Comparison of ENCODE assay signal across 14 mouse cellular contexts in genomic region chr12:3761591-3762295, GRCm38 (mm10). TPM values are rescaled to one million over a fixed set of nuclear protein-coding genes. Genes with fewer than 3 reads are reported as not detected.
DNase-seq lines count a peak whose midpoint lies in the region; ATAC-seq and TF ChIP-seq lines count a peak whose summit lies in the region.
"Had no signal": no experiment of that assay in that cellular context is flagged by ENCODE, and none has a peak within 500 bp of the region (broad histone marks: within the 10 kb centered on the region; RNA-seq: fewer than 3 reads in every experiment).

No protein-coding gene starts in this region.

- no peak overlapping the region for H3K4me3 ChIP-seq in kidney, adult 2 months (ENCODE audit: insufficient read depth, low read depth, low read length)
- H3K4me3 ChIP-seq in forebrain, embryonic 16.5 days (replicated peaks; ENCODE audit: low read length) = no peak overlapping the region
- H3K4me3 ChIP-seq: heart, embryonic 12.5 days had no signal

- no peak for TF ChIP-seq POLR2A in kidney, adult 2 months (IDR thresholded peaks at IDR 0.05; ENCODE audit: low read depth, low read length)

- no peak for TF ChIP-seq CTCF in kidney, adult 2 months (conservative IDR thresholded peaks at IDR 0.05; ENCODE audit: insufficient read depth, insufficient read length, low read depth, low read length)

- no peaks in the 10 kb centered on the region for H3K36me3 ChIP-seq in kidney, adult 2 months (ENCODE audit: control insufficient read depth, insufficient read depth, low read length)
- H3K36me3 ChIP-seq in forebrain, embryonic 16.5 days (ENCODE audit: control insufficient read depth, insufficient read depth) = no peaks in the 10 kb centered on the region
- H3K36me3 ChIP-seq: heart, embryonic 12.5 days had no signal

- H3K4me1 ChIP-seq in kidney, adult 2 months (ENCODE audit: control insufficient read depth, insufficient read depth, low read length) = peaks cover 12% of the 10 kb centered on the region; the same call in 1 of the 2 replicates
- H3K4me1 ChIP-seq in forebrain, embryonic 16.5 days (replicated peaks; ENCODE audit: control insufficient read depth, insufficient read depth, low read length) = peaks cover 7% of the 10 kb centered on the region

- H3K9ac ChIP-seq in forebrain, embryonic 16.5 days (replicated peaks; ENCODE audit: low read depth, low read length) = no peak overlapping the region
- H3K9ac ChIP-seq: heart, embryonic 12.5 days had no signal

- 66% methylated on average over 6 of the region's 6 CpGs for WGBS in kidney, adult 2 months
- WGBS in forebrain, embryonic 16.5 days = 56% methylated on average over 6 of the region's 6 CpGs

- ATAC-seq in forebrain, embryonic 16.5 days = 0 out of 2 replicates have a peak, but pooled peaks have one; percentile 18
- ATAC-seq: Patski had no signal

- H3K27me3 ChIP-seq in kidney, adult 2 months (replicated peaks; ENCODE audit: control insufficient read depth, insufficient read depth, low read length) = no peaks in the 10 kb centered on the region
- no peaks in the 10 kb centered on the region for H3K27me3 ChIP-seq in forebrain, embryonic 16.5 days (replicated peaks; ENCODE audit: control insufficient read depth, insufficient read depth, low read length)
- H3K27me3 ChIP-seq: heart, embryonic 12.5 days; Patski had no signal

- no peak overlapping the region for H3K4me2 ChIP-seq in forebrain, embryonic 16.5 days (ENCODE audit: low read length)
- H3K4me2 ChIP-seq: heart, embryonic 12.5 days; liver, embryonic 11.5 days had no signal

- DNase-seq in kidney, adult 2 months = peak; percentile 35
- no peak for DNase-seq in kidney, postnatal 4 days
- peak; percentile 15 to 30 for DNase-seq in urinary bladder, postnatal 36 days (ENCODE audit: low spot score in 2 of 2)
- DNase-seq in urinary bladder, adult 2 months (ENCODE audit: low spot score) = no peak
- no peak for DNase-seq in adipocyte (ENCODE audit: low spot score)
- no peak for DNase-seq in right cerebral cortex, postnatal 36 days (ENCODE audit: low spot score in 2 of 2)
- DNase-seq: adrenal gland, postnatal 10 days; kidney, postnatal 14 days; lung, postnatal 14 days; thymus, adult 2 months had no signal

- no peaks in the 10 kb centered on the region for H3K9me3 ChIP-seq in forebrain, embryonic 16.5 days (ENCODE audit: control insufficient read depth, low read length)
- H3K9me3 ChIP-seq: heart, embryonic 12.5 days had no signal

- H3K27ac ChIP-seq in kidney, adult 2 months (ENCODE audit: insufficient read depth, low read depth, low read length) = no peak overlapping the region
- H3K27ac ChIP-seq in forebrain, embryonic 16.5 days (ENCODE audit: low read length) = no peak overlapping the region

RNA-seq across cellular contexts. Expression of gene Dnmt3a, which starts 44.1 kb away (rescaled TPM):
- 11.8 and 12.9 TPM in 2 replicates for polyA plus RNA-seq in kidney, adult 2 months (2012; rRNA removed)
- polyA plus RNA-seq in urinary bladder, adult 2 months (2012; rRNA removed) = 14.8 and 16.6 TPM in 2 replicates
- polyA plus RNA-seq in forebrain, embryonic 16.5 days (2015; fragmentation: Nextera tagmentation; extraction: Ambion mirVana) = 86.3 and 86.6 TPM in 2 replicates

Comparison
In these comparisons a context has a peak if more than half of its experiments do, and no peak if none do; other contexts are left out.
1. DNase-seq: peak in kidney, adult 2 months (single experiment) and urinary bladder, postnatal 36 days (2 of 2); none in kidney, postnatal 4 days (0 of 2), urinary bladder, adult 2 months (single experiment), adipocyte (single experiment) and right cerebral cortex, postnatal 36 days (0 of 2).